Mouse (Mus musculus) neural tube, embryonic 13.5 days (tissue): ENCODE data around the gene Ap2a2. TPM values are rescaled to one million over a fixed set of nuclear protein-coding genes. Genes with fewer than 3 reads are reported as not detected.
"Not testable (repeated sequence)": the region's sequence is repeated elsewhere in the genome, so short reads cannot be mapped to it uniquely, and the experiment has no call there.

Source experiments
- ATAC-seq: fragments of 200-750 bp; cut with Nextera tagmentation; 2 replicates; pipeline ENCODE4 v1.8.0; 2017; ENCODE audit warnings: low read depth, mild to moderate bottlenecking, moderate TSS enrichment, moderate library complexity
- H3K27ac ChIP-seq: fragments of 300-500 bp; sonication (generic); replicated peaks from 2 replicates; pipeline ENCODE4 v1.5.1; 2015; ENCODE audit warnings: moderate library complexity, mild to moderate bottlenecking, inconsistent platforms
- H3K27me3 ChIP-seq: fragments of 300-500 bp; sonication (generic); 2 replicates; pipeline ENCODE4 v1.6.1; 2015; ENCODE audit warnings: mild to moderate bottlenecking, inconsistent platforms
- H3K36me3 ChIP-seq: fragments of 300-500 bp; sonication (generic); 2 replicates; pipeline ENCODE4 v1.6.1; 2015; ENCODE audit warnings: mild to moderate bottlenecking, inconsistent platforms
- H3K4me1 ChIP-seq: fragments of 300-500 bp; sonication (generic); replicated peaks from 2 replicates; pipeline ENCODE4 v1.6.1; 2015; ENCODE audit warnings: inconsistent platforms
- H3K4me2 ChIP-seq: fragments of 300-500 bp; sonication (generic); 2 replicates; pipeline ENCODE4 v1.6.1; 2015; ENCODE audit warnings: inconsistent platforms, mild to moderate bottlenecking, moderate library complexity
- H3K4me3 ChIP-seq: fragments of 300-500 bp; sonication (generic); 2 replicates; pipeline ENCODE4 v1.5.1; 2015; ENCODE audit warnings: mild to moderate bottlenecking, inconsistent platforms
- H3K9ac ChIP-seq: fragments of 300-500 bp; sonication (generic); 2 replicates; pipeline ENCODE4 v1.6.1; 2015; ENCODE audit warnings: moderate library complexity, mild to moderate bottlenecking, inconsistent platforms
- H3K9me3 ChIP-seq: fragments of 300-500 bp; sonication (generic); 2 replicates; pipeline ENCODE4 v1.6.1; 2016; ENCODE audit warnings: inconsistent platforms
- WGBS: fragments of 180-500 bp; shearing (Covaris S2); methylation state at CpG from one replicate; pipeline ENCODE4 v1.1.7; 2015; 5-methylcytosine and 5-hydroxymethylcytosine counted together
- polyA plus RNA-seq: library from polyadenylated mRNA; unstranded; fragments of >200 nt; fragmentation: Nextera tagmentation; extraction: Ambion mirVana; gene quantifications from 2 replicates; pipeline ENCODE4 v1.2.1, GENCODE M21; 2015

Gene Ap2a2
- polyA plus RNA-seq, 1 experiment from 2014 or later, result 109 TPM

DNA sequence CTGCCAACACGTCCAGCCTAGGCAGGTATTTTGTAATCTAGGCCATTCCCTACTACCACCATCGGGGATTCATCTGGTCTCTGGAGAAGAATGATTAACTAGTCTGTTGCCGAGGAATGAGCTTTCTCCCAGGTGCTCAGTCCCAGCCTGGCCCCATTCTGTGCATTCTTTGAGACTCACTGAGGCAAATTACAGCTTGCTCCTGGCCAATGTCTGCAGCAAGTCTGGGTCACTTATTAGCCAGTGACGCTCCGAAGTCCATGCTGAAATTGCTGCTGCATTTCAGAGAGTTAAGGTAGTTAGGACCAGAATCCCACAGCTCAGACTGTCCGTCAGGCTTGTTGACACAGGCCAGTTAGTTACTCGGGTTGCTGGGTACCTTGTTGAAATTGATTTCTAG is 19.4 kb downstream of the Ap2a2 start:
- Histone ChIP-seq H3K36me3 (0 out of 2 replicates have a peak, but pooled peaks cover 3% of the 10 kb centered on the region), H3K4me3 (no peak overlapping the region), H3K27me3 (no peaks in the 10 kb centered on the region), H3K4me1 (peaks cover 3% of the 10 kb centered on the region), H3K9me3 (no peaks in the 10 kb centered on the region), H3K9ac (no peak overlapping the region), H3K27ac (no peak overlapping the region), H3K4me2 (no peak overlapping the region)
- ATAC-seq, result no peak
- 76% methylated on average over 7 of the region's 7 CpGs for WGBS

DNA sequence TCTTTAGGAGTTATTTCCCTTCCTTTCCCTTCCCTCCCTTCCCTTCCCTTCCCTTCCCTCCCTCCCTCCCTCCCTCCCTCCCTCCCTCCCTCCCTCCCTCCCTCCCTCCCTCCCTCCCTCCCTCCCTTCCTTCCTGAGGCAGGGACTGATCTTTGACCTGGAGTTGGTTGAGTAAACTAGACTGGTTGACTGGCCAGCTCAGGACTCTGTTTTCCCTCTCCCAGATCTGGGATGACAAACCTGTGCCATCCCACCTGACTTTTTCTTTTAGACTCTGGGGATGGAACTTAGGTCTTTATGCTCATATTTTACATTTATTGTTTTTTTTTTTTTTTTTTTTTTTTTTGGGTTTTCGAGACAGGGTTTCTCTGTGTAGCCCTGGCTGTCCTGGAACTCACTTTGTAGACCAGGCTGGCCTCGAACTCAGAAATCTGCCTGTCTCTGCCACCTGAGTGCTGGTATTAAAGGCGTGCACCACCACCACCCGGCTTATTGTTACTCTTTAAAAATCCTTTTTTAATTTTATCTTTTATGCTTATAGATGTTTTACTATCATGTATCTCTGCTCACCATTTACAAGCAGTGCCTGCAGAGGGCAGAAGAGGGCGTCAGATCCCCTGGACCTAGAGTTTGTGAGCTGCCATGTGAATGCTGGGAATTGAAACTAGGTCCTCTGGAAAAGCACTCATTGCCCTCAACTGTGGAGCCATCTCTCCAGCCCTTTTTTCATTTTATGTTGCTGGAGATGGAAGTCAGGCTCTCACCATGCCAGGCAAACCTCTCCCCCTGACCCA is 22.3 kb downstream of the Ap2a2 start:
- Histone ChIP-seq H3K4me1 (no peaks in the 10 kb centered on the region; the same call in none of the 2 replicates), H3K4me2 (no peak overlapping the region), H3K36me3 (peaks cover 13% of the 10 kb centered on the region), H3K27me3 (no peaks in the 10 kb centered on the region), H3K9ac (no peak overlapping the region), H3K27ac (no peak overlapping the region), H3K4me3 (no peak overlapping the region), H3K9me3 (no peaks in the 10 kb centered on the region)
- ATAC-seq, result no peak
- 91% methylated on average over 4 of the region's 5 CpGs for WGBS

DNA sequence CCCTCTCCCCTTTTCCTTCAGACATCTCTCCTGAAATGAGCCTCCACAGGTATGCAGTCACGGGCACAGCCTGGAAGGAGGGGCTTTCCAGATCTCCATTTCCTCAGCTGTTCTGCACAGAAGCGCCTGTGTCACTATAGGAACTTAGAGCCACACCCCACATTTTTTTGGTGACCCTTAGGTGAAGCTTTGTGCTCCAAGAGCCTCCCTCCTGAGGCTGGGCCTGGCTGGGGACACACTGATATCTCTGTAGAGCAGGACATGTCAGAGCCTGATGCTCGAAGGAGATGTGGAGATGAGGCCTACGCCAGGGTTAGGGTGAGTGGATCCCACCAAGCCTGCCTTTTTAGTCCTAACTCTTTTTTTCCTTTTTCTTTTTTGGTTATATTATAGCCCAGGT is 23.3 kb downstream of the Ap2a2 start:
- 88% methylated on average over 4 of the region's 4 CpGs for WGBS
- no peak for ATAC-seq
- no peak overlapping the region for H3K27ac ChIP-seq
- H3K36me3 ChIP-seq, result peaks cover 21% of the 10 kb centered on the region
- H3K4me3 ChIP-seq, result no peak overlapping the region
- H3K4me2 ChIP-seq, result no peak overlapping the region
- H3K4me1 ChIP-seq, result no peaks in the 10 kb centered on the region; the same call in none of the 2 replicates
- no peaks in the 10 kb centered on the region for H3K9me3 ChIP-seq
- no peaks in the 10 kb centered on the region for H3K27me3 ChIP-seq
- no peak overlapping the region for H3K9ac ChIP-seq

DNA sequence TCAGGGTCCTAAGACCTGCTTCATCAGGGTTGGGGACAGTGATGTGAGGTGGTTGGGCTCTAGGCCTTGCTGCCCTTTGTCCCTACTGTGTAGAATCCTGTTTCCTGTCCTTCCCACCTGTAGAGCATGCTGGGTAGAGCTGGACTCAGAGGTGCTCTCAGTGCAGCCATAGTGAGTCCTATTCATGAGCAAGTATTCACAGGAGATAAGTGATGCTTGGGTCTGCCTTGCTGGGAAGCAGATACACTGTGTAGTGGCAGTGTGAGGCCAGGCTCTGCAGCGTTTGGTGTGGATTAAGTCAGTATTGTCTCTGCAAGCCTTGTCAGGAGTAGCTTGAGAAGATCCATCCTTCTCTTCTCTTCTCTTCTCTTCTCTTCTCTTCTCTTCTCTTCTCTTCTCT is 23.9 kb downstream of the Ap2a2 start:
- WGBS, result 95% methylated on average over 1 of the region's 1 CpGs
- H3K9ac ChIP-seq, result no peak overlapping the region
- H3K4me1 ChIP-seq, result no peaks in the 10 kb centered on the region; the same call in none of the 2 replicates
- no peak overlapping the region for H3K4me3 ChIP-seq
- H3K27me3 ChIP-seq, result no peaks in the 10 kb centered on the region
- H3K9me3 ChIP-seq, result no peaks in the 10 kb centered on the region
- H3K27ac ChIP-seq, result no peak overlapping the region
- peaks cover 27% of the 10 kb centered on the region for H3K36me3 ChIP-seq
- no peak for ATAC-seq
- no peak overlapping the region for H3K4me2 ChIP-seq

DNA sequence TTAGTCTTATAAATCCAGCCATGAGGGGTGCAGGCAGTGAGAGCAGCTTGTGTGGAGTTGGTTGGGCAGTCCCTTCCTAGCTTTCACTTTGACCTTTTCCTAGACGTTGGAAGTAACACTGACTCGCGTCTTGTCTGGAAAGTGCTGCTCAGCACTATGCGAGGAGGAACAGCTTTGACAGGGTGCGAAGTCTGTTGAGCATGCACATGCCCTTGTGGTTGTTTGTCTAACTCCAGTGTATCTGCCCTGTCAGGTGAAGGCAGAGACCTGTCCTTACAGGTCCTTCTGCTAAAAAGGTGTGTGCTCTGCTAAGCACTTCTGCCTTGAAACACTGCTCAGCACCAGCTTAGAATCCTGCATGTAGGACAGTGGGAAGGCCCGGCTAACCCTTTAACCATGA is 26.9 kb downstream of the Ap2a2 start:
- no peaks in the 10 kb centered on the region for H3K4me1 ChIP-seq
- 91% methylated on average over 6 of the region's 6 CpGs for WGBS
- H3K4me2 ChIP-seq, result no peak overlapping the region
- H3K27ac ChIP-seq, result no peak overlapping the region
- H3K27me3 ChIP-seq, result no peaks in the 10 kb centered on the region
- H3K36me3 ChIP-seq, result peaks cover 38% of the 10 kb centered on the region
- H3K9me3 ChIP-seq, result no peaks in the 10 kb centered on the region
- H3K4me3 ChIP-seq, result no peak overlapping the region
- H3K9ac ChIP-seq, result no peak overlapping the region
- no peak for ATAC-seq

DNA sequence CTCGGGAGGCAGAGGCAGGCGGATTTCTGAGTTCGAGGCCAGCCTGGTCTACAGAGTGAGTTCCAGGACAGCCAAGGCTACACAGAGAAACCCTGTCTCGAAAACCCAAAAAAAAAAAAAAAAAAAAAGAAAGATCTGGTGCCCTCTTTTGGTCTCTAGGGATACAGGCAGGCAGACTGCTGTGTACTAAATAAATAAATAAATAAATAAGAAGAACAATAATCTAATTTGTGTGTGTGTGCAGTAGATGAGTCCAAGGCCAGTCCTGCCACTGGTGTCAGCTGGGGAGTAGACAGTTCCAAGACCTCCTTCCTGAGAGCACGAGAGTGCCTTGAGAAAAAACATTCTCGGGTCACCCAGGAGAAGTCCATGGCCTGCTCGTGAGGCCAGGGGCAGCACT is 28.3 kb downstream of the Ap2a2 start:
- not testable (repeated sequence) for ATAC-seq, H3K9ac ChIP-seq, H3K4me2 ChIP-seq, H3K4me1 ChIP-seq, H3K27me3 ChIP-seq, H3K27ac ChIP-seq, H3K9me3 ChIP-seq, H3K4me3 ChIP-seq
- 94% methylated on average over 6 of the region's 7 CpGs for WGBS
- H3K36me3 ChIP-seq, result peaks cover 46% of the 10 kb centered on the region

DNA sequence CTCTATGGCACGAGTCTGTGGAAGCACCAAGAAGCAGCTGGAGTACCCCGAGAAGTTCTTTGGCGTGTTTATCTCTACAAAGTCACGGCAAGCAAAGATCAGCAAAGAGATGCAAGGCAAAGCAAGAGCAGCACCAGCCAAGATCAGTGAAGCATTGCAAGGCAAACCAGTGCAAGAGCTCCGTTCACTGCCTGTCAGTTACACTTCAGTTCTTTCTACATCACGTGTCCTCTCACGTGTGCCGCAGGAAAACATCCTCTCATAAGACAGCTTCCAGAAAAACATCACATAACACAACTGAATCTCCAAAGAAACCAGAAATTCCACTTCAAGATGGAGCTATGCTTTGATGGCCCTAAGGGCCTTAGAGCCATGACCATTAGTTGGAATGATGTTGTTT is 29.0 kb downstream of the Ap2a2 start:
- Histone ChIP-seq H3K9me3 (no peaks in the 10 kb centered on the region), H3K27me3 (no peaks in the 10 kb centered on the region), H3K4me1 (no peaks in the 10 kb centered on the region), H3K36me3 (peaks cover 48% of the 10 kb centered on the region), H3K27ac (no peak overlapping the region), H3K4me2 (no peak overlapping the region), H3K9ac (no peak overlapping the region), H3K4me3 (no peak overlapping the region)
- no peak for ATAC-seq
- 94% methylated on average over 8 of the region's 8 CpGs for WGBS

DNA sequence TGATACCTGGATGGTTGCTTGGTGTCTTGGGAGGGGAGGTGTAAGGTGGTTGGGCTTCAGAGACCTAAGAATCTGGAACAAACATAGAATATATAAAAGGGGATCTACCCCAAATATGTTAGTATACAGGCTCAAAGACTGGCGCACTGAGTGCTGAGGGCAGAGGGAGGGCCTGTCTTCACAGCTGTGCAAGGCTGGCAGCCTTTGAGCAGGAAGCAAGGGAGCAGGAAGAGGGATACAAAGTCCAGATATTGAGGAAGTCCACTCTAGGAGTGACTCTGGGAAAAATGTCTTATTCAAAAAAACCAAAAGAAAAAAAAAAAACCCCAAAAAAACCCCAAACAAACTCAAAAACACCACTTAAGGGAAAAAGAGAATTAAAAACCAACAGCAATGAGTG is 30.1 kb downstream of the Ap2a2 start:
- Histone ChIP-seq H3K9me3 (no peaks in the 10 kb centered on the region), H3K27me3 (no peaks in the 10 kb centered on the region), H3K4me1 (no peaks in the 10 kb centered on the region), H3K27ac (no peak overlapping the region), H3K36me3 (peaks cover 58% of the 10 kb centered on the region), H3K4me2 (no peak overlapping the region), H3K9ac (no peak overlapping the region), H3K4me3 (no peak overlapping the region)
- WGBS, result 91% methylated on average over 1 of the region's 1 CpGs
- ATAC-seq, result no peak

DNA sequence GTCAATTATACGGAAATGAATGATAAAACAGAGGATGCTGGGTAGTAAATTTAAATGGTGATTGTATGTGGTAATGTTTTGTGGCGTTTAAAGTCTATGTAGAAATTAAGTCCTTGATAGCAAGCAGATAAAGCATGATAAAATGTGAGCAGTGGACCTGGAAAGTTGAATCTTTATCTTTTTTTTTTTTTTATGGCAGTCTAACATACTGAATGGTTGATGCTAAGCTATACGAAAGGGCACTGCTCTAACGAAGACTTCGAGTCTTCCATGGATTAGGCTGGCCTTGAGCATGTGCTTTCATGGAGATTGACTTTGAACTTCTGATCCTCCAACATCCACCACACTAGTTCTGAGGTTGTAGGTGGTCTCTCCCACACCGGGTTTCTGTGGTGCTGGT is 31.1 kb downstream of the Ap2a2 start:
- ATAC-seq, result no peak
- Histone ChIP-seq H3K4me1 (no peaks in the 10 kb centered on the region), H3K27ac (no peak overlapping the region), H3K27me3 (no peaks in the 10 kb centered on the region), H3K4me3 (no peak overlapping the region), H3K9me3 (no peaks in the 10 kb centered on the region), H3K4me2 (no peak overlapping the region), H3K9ac (no peak overlapping the region), H3K36me3 (peaks cover 65% of the 10 kb centered on the region)
- 94% methylated on average over 6 of the region's 6 CpGs for WGBS

DNA sequence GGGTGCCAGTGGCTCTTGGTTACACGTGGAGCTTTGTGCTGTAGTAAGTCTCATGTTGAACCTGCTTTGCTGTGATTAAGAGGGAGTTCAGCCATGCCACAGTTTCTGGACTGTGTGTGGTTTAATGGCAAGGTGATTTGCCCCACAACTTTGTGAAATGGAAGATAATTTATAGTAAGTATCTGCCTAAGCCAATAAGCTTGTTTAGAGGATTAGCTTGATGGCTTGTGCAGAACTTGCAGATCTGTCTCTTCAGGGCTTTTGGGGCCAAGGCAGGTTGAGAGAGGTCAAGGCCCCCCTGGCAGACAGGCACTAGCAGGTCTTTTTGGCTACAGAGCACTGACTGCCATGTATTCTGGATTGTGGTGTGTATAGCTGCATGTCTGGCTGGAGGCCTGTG is 35.0 kb downstream of the Ap2a2 start:
- 89% methylated on average over 1 of the region's 1 CpGs for WGBS
- no peak overlapping the region for H3K4me3 ChIP-seq
- H3K4me2 ChIP-seq, result no peak overlapping the region
- no peaks in the 10 kb centered on the region for H3K9me3 ChIP-seq
- no peak overlapping the region for H3K27ac ChIP-seq
- H3K9ac ChIP-seq, result no peak overlapping the region
- H3K4me1 ChIP-seq, result no peaks in the 10 kb centered on the region
- ATAC-seq, result no peak
- no peaks in the 10 kb centered on the region for H3K27me3 ChIP-seq
- H3K36me3 ChIP-seq, result peaks cover 74% of the 10 kb centered on the region

DNA sequence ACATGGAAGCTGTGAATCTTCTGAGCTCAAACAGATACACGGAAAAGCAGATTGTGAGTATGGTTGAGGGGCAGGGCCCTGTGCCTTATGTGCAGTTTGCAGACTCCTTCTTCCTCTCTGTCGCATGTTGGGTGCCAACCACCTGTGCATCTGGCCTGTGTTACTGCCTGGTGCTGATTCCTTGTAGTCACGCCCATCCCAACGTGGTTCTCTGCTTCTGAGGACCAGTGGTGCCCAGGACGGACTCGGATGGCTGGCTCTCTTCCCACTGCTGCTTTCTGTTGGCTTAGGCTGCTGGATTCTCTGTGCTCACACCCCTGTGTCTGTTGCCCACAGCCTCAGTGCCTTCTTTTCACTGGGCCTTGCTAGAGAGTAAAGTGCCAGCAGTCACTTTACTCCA is 35.6 kb downstream of the Ap2a2 start:
- Histone ChIP-seq H3K4me2 (no peak overlapping the region), H3K36me3 (peaks cover 80% of the 10 kb centered on the region), H3K9ac (no peak overlapping the region), H3K27me3 (no peaks in the 10 kb centered on the region), H3K4me3 (no peak overlapping the region), H3K27ac (no peak overlapping the region), H3K9me3 (no peaks in the 10 kb centered on the region), H3K4me1 (no peaks in the 10 kb centered on the region)
- 93% methylated on average over 6 of the region's 6 CpGs for WGBS
- ATAC-seq, result no peak

DNA sequence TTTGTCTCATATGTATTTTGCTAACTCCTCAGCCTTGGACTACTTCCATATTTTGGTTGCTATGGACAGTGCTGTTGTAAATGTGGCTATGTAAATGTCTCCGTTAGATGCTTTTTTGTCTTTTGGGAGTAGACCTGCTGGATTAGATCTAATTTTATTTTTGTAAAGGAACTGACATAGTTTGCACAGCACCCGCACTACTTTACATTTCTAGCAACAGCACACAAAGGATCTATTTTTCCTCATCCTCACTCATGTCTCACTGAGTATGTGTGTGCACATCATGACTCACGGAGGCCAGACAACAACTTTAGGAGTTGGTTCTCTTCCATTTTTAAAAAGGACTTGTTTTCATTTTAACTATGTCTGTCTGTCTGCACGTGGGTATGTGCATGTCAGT is 45.7 kb downstream of the Ap2a2 start:
- Histone ChIP-seq H3K27me3 (no peaks in the 10 kb centered on the region), H3K4me2 (no peak overlapping the region), H3K27ac (no peak overlapping the region), H3K9ac (no peak overlapping the region), H3K4me1 (peaks cover 15% of the 10 kb centered on the region; the same call in 1 of the 2 replicates), H3K4me3 (no peak overlapping the region), H3K36me3 (peaks cover 83% of the 10 kb centered on the region), H3K9me3 (no peaks in the 10 kb centered on the region)
- 94% methylated on average over 4 of the region's 4 CpGs for WGBS
- ATAC-seq, result no peak
